Mouse (Mus musculus): Measurements from ENCODE around the gene Hist1h2ak. TPM values are rescaled to one million over a fixed set of nuclear protein-coding genes. Genes with fewer than 3 reads are reported as not detected.
"Not testable (repeated sequence)": the region's sequence is repeated elsewhere in the genome, so short reads cannot be mapped to it uniquely, and the experiment has no call there.

Gene Hist1h2ak
- total RNA-seq (2021), result 1 to 10 TPM; 2.1 to 4.8 TPM
- long read RNA-seq, experiment 1, result 0 reads
- long read RNA-seq, experiment 2, result 0 reads

DNA sequence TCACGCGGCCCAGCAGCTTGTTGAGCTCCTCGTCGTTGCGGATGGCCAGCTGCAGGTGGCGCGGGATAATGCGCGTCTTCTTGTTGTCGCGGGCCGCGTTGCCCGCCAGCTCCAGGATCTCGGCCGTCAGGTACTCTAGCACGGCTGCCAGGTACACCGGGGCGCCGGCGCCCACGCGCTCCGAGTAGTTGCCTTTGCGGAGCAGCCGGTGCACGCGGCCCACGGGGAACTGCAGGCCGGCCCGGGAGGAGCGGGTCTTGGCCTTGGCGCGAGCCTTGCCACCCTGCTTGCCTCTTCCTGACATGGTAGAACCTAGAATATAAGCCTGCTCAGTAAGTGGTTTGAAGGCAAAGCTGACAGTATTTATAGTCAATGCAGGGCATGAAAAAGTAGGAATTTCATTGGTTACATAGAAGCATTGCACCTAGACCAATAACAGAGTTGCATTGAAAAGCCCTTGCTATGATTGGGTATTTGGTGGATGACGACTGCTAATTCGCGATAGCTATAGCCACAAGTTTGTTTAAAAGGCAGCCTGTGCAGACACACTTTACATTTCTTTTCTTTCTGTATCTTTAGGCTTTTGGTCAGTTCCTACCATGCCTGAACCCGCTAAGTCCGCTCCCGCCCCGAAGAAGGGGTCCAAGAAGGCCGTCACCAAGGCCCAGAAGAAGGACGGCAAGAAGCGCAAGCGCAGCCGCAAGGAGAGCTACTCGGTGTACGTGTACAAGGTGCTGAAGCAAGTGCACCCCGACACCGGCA is at the start of gene Hist1h2ak, which contains the start of gene Hist1h2bn:
Hist1h2ak (minus strand) TSS at position 304 of the 762 bp plus-strand sequence.
Hist1h2bn (plus strand) TSS at position 600 of the 762 bp plus-strand sequence.
- intact Hi-C loops (cut with DNase I), result not testable (repeated sequence)
- peak in 1 of 2 experiments; percentile 30 for DNase-seq

DNA sequence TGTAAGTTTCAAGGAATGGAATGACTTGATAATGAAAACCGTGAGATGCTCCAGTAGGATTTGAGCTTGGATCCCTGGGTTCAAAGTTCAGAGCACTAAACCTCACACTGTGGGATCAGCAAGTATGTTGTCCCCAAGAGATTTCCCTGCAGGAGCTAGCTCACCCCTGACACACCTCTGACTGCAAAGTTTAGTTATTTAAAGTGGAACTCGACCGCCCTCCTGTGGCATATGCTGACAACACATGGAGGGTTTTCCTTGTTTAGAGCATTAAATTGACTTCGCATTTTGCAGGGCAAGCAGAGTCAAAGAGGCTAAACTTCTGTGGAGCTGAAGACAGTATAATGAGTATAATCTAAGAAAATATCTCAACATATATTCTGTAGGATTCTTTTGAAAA is 49.4 kb upstream of the Hist1h2ak start:
- DNase-seq; intact Hi-C loops (cut with DNase I): not testable (repeated sequence)

DNA sequence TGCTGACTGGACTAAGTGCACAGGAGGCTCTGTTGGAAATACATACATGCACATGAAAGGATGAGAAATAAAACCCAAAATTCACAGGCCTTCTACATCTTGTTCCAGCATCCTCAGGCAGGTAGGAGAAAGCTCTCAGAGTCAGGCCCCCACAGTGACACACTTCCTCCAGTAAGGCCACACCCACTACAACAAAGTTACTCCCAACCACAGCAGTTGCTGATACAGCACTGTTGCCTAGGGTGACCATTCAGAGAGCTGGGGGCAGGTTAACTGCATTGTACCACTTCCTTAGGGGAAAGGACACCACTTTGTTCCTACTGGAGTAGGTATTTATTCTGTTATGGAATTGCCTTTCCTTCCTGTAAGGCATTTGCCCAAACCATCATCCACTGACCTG is 43.5 kb upstream of the Hist1h2ak start:
- intact Hi-C loops (cut with DNase I); DNase-seq: not testable (repeated sequence)

DNA sequence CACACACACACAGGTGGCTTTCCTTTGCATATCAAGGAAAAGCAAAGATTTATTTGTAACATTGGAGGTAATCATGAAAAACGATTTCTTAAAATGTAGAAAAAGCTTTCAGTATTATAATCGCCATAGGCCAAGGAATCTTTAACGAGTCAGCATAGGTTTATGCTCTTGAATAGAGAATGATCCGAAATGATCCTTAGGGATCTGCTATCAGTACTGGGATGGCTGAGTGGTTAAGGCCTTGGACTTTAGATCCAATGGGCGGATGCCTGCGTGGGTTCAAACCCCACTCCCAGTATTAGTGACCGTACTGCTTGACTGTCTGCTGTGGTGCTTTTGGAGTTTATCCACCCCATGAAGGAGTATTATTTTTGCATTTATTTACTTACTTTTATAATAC is 42.0 kb upstream of the Hist1h2ak start:
- intact Hi-C loops (cut with DNase I), result no loop called here
- DNase-seq, result no peak

DNA sequence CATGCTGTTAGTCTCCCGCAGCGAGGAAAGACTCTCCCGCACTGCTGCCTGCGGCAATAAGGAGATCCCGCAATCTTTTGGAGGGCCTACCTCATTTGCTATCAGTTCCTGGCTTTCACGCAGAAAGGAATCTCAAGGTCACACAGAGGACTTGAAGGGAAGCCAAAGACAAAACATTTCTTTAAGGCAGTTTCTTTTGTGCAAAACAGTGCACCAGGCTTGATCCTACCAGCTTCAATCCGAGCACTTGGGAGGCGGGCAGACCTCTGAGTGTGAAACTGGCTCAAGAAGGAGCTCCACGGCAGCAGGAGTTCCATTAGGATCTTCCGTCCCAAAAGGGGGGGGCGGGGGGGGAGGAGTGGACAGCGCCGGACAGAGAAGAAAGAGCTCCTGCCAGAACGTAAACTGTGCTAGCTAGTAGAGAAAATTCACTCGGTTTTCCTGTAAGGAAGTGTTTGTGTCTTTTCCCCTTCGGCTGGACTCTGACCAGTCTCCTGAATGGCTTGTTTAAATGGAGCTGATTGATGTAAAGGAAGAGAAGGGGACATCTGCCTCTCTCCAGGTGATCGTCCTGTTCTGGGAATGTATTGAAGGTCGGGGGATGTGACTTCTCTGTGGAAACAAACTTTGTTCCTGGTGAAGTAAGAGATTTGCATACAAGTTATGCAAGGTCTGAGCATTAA is 37.1 kb upstream of the Hist1h2ak start:
- no peak for DNase-seq
- intact Hi-C loops (cut with DNase I), result no loop called here

DNA sequence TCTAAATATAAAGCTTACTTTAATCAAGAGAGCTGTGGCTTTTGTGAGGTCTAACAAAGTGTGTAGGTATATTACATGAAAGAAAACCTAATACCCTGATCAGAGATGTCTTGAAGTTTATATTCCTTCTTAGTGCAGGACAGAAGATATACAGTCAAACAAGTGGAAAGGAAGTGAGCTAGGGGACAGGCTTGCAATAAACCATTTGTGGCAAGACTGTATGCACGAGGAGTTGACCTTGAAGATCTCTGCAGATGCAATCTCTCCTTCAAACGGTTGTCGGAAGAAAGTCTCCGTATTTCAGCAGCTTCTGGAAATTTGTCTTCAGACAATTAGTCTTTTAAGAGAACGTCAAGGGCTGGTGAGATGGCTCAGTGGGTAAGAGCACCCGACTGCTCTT is 36.3 kb upstream of the Hist1h2ak start:
- intact Hi-C loops (cut with DNase I), result loop anchor here (10.0 kb wide), 1 partner anchor 75 kb away; the partner anchor contains the start of genes Hist1h2ai, Hist1h2bl and Hist1h3h
- no peak for DNase-seq

DNA sequence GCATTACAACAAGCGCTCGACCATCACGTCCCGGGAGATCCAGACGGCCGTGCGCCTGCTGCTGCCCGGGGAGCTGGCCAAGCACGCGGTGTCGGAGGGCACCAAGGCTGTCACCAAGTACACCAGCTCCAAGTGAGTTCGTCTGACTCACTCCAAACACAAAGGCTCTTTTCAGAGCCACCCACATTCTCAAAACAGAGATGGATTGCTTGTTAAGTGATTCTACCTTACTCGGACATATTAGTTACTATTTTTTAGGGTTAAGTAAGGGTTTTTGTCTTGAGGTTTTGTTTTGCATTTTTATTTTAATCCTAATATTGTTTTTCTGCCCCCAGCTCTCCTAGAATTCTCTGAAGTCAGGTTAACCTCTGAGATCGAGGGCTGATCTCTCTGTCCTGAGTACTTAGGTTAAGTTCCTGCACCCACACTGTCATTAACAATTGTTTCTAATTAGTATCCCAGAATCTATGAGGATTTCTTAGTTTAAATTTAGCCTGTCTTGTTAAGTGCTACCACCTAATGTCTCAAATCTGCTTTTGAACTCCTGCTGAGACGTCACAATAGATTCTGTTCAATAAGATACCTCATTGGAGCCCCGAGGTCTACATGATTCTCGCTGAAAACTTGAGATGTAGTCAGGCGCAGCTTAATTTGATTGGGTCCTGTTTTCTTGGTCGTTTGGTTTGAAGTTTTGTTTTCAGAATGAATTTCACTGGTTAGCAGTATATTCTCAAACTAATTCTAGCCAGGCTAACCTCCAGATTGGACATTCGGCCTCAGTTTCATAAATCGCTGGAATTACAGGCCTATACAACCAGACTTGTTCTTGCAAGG is 34.4 kb upstream of the Hist1h2ak start:
- intact Hi-C loops (cut with DNase I), result loop anchor here (10.0 kb wide), 1 partner anchor 73 kb away; the partner anchor contains the start of genes Hist1h2ai, Hist1h2bl and Hist1h3h
- DNase-seq, result no peak

DNA sequence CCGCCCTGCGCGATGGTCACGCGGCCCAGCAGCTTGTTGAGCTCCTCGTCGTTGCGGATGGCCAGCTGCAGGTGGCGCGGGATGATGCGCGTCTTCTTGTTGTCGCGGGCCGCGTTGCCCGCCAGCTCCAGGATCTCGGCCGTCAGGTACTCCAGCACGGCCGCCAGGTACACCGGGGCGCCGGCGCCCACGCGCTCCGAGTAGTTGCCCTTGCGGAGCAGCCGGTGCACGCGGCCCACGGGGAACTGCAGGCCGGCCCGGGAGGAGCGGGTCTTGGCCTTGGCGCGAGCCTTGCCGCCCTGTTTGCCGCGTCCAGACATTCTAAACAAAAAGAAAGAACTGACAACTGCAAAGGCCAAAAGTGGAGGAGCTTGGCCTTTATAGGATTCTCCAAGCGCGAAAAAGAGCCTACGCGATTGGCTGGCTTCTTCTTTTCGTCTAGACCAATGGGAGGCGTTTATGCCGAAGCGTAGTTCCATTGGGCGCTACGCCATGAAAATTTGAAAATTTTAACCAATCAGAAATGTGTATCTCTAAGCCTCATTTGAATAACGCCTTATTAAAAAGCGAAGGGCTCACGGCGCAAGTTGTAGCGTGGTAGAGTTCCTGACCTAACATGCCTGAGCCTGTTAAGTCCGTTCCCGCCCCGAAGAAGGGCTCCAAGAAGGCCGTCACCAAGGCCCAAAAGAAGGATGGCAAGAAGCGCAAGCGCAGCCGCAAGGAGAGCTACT is 33.4 kb upstream of the Hist1h2ak start, which contains the start of the genes Hist1h2an and Hist1h2bp:
Hist1h2an (minus strand) TSS at position 320 of the 731 bp plus-strand sequence.
Hist1h2bp (plus strand) TSS at position 563 of the 731 bp plus-strand sequence.
- intact Hi-C loops (cut with DNase I), result loop anchor here (10.0 kb wide), 1 partner anchor 72 kb away; the partner anchor contains the start of genes Hist1h2ai, Hist1h2bl and Hist1h3h
- peak; percentile 62 to 70 for DNase-seq

DNA sequence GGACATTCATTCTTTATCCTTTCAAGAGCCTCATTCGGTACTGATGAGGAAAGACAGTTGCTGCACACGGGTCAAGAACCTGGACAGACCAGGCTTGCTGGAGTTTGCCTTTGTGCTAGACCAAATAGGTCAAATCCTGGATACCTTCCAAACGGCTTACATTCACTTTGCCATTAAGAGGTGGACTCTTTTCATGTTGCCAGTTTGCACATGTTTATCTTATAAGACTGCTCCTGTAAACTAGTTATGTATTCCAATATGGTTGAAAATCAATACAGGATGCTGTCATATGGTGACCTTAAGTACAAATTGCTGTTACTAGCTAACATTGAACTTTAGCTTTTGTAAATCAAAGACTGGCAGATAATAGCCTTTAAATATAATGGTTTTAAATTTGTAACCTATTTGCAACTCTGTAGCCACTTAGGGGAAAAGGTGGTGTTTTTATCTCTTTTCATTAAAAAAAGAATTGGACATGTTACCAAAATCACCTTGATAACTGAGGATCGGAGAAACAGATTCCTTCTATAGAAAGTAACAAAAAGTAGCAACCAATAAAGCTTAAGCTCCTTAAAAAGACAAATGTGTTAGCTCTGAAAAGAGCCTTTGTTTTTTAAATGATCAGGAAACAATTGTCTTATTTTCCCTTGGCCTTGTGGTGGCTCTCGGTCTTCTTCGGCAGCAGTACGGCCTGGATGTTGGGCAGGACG is 32.7 kb upstream of the Hist1h2ak start:
- intact Hi-C loops (cut with DNase I), result loop anchor here (10.0 kb wide), 1 partner anchor 72 kb away; the partner anchor contains the start of genes Hist1h2ai, Hist1h2bl and Hist1h3h
- no peak for DNase-seq

DNA sequence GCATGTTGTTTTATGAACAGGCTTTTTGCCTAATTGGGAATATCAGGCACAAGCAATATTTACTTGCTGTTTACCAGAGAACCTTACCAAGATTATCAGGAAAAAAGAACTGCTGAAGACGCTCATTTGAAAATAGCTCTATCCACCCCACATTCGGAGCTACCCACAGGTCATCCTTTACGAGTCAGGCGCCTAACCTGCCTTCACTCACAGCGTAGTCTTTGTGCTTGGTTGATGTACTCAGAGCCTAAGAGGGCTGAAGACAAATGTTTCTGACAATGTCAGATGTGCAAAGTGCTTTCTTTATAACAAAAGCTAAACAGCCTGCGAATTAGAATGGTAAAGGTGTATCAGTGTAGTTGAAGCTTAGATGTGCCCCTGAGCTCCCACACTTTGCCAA is 30.7 kb upstream of the Hist1h2ak start:
- DNase-seq, result no peak
- intact Hi-C loops (cut with DNase I), result loop anchor here (10.0 kb wide), 1 partner anchor 70 kb away; the partner anchor contains the start of genes Hist1h2ai, Hist1h2bl and Hist1h3h

DNA sequence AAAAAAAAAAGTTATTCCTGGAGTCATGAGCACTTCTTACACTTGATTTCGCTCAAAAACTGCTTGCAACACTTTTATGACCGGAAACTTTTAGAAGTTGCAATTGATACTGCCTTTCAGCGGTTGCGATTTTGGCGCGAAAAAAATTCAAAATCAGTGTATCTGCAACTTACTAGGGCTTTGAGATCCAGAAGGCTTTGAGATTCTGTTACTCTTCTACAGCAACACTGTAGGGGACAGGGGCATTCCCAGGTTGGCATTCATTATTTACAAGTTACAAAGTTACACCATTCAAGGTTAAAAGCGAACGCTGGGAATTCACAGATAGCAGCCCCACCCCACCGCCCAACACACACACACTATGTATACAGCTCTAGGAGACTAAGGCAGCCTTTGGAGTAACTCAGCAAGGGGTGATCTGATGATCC is 30.1 kb upstream of the Hist1h2ak start:
- DNase-seq, result no peak
- intact Hi-C loops (cut with DNase I), result loop anchor here (10.0 kb wide), 1 partner anchor 69 kb away; the partner anchor contains the start of genes Hist1h2ai, Hist1h2bl and Hist1h3h

DNA sequence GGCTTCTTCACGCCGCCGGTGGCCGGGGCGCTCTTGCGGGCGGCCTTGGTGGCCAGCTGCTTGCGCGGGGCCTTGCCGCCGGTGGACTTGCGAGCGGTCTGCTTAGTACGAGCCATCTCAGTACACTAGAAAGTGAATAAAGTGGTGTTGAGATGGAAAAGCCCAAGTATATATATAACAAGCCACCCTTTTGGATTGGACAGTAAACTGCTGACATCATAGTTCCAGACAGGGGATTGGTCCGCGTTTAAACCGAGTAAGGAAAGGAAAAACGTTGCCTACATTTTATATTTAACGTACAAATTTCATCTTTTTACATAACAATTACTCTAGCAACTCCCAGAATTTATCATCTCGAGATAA is 29.6 kb upstream of the Hist1h2ak start, which contains the start of gene Hist1h3i:
Hist1h3i (minus strand) TSS at position 116 of the 363 bp plus-strand sequence.
- peak in 1 of 2 experiments; percentile 22 for DNase-seq
- intact Hi-C loops (cut with DNase I), result loop anchor here (10.0 kb wide), 1 partner anchor 68 kb away; the partner anchor contains the start of genes Hist1h2ai, Hist1h2bl and Hist1h3h

DNA sequence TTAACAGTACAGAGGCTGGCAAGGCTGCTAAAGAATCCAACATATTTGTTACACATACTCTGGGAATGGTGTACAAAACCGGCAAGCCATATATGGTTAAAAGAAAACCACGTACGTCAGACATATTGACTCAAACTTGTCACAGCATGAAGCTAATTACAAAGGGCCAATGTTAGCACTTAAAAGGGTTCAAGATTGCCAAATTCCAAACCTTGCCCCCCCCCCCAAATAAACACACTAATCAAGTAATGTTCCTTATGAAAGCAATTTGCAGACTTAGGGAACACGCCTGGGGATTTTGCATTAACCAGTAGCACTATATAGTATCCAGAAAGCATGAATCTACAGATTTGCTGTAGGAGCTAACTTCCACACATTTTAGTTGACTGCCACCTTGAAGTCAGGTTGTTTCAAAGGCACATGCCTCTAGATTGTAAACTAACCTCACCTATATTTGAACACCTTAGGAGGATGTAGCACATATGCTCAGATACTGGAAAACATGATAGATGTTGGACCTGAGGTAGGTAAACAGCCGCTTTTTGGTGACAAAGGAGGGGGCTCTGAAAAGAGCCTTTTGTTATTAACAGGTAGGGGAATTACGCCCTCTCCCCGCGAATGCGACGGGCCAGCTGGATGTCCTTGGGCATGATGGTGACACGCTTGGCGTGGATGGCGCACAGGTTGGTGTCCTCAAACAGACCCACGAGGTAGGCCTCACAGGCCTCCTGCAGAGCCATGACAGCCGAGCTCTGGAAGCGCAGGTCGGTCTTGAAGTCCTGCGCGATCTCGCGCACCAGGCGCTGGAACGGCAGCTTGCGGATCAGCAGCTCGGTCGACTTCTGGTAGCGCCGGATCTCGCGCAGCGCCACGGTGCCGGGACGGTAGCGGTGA is 29.0 kb upstream of the Hist1h2ak start:
- peak in 1 of 2 experiments; percentile 15 for DNase-seq
- intact Hi-C loops (cut with DNase I), result loop anchor here (10.0 kb wide), 1 partner anchor 68 kb away; the partner anchor contains the start of genes Hist1h2ai, Hist1h2bl and Hist1h3h

DNA sequence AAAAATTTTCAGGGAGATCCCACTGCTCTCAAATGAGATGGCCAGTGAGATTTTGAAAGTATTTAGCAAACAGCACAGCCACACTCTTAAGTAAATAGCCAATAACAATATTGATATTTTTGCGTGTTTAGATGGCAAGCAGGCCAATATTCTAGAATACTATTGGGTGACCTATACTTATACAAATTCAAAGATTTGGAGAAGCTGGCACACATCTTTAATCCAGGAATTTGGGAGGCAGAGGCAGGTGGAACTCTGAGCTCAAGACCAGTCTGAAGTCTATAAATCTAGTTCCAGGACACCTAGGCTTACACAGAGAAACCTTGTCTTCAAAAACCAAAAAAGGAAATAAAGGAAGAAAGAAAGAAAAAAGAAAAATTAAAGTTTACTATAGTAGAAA is 28.0 kb upstream of the Hist1h2ak start:
- intact Hi-C loops (cut with DNase I), result loop anchor here (10.0 kb wide), 1 partner anchor 67 kb away; the partner anchor contains the start of genes Hist1h2ai, Hist1h2bl and Hist1h3h
- DNase-seq, result no peak

DNA sequence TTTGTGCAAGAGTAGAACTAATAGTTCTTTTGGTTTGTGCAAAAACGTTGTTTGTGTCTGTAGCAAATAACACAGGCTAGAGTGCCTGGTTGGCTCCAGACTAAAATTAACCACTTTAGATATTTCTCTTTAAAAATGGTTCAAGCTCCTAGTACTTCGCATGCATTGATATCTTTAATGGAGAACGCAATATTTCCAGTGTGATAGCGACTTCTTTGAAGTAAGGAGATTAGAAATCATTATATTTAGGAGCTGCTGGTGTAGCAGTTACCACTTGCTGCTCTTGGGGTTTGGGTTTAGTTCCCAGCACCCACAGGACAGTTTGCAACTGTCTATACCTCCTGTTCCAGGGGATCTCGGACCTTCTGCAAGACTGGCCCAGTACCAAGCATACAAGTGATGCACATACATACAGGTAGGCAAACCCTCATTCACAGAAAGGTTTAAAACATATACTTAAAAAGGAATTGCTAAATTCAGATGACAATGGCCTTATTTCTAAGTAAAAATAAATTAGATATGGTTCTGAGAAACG is 27.5 kb upstream of the Hist1h2ak start:
- no peak for DNase-seq
- intact Hi-C loops (cut with DNase I), result loop anchor here (10.0 kb wide), 1 partner anchor 66 kb away; the partner anchor contains the start of genes Hist1h2ai, Hist1h2bl and Hist1h3h

Measured in gastrocnemius, postnatal 36 days (tissue).